Mouse (Mus musculus) liver, adult 2 months (tissue): ENCODE measurements at regions not wholly inside any gene's neighbourhood (a gene's known extent, or its start where the extent isn't known, plus 50 kb on each side); places are given as distances from the start of the nearest gene placed in this dataset.

Source experiments
- CTCF ChIP-seq: fragments of 200-500 bp; IDR thresholded peaks from 2 replicates; pipeline ENCODE4 v1.5.1; 2011; ENCODE audit warnings: low read depth, low read length, control low read depth
- POLR2A ChIP-seq: fragments of 200-500 bp; IDR thresholded peaks from 2 replicates; pipeline ENCODE4 v1.6.1; 2011; ENCODE audit warnings: low read length, control low read depth; ENCODE audit not compliant: insufficient read depth; ENCODE audit errors: extremely low read depth

- TF ChIP-seq CTCF (no peak), POLR2A (no peak)
Observed at GRCm38 (mm10) chr10:87308815-87309396, 184.6 kb downstream of the Ascl1 start.
